Mouse (Mus musculus): ENCODE results near the gene Hist1h2bb.
"Not testable (repeated sequence)": the region's sequence is repeated elsewhere in the genome, so short reads cannot be mapped to it uniquely, and the experiment has no call there.

Gene Hist1h2bb

GRCm38 (mm10) chr13:23746201-23747080, at the start of gene Hist1h2bb:
Hist1h2bb (plus strand) TSS chr13:23746734.
- DNase-seq (ENCODE audit: extremely low spot score, low read depth, low spot score), result peak; percentile 93

- DNase-seq (ENCODE audit: extremely low spot score, low read depth, low spot score), result peak; percentile 82
Observed at GRCm38 (mm10) chr13:23697491-23698299, 48.8 kb upstream of the Hist1h2bb start.

- peak; percentile 99 for DNase-seq (ENCODE audit: extremely low spot score, low read depth, low spot score)
Observed at GRCm38 (mm10) chr13:23698300-23698693, 48.2 kb upstream of the Hist1h2bb start, which contains the start of gene Hist1h4c. Hist1h4c (minus strand) TSS chr13:23698454.

GRCm38 (mm10) chr13:23698996-23699395, 47.5 kb upstream of the Hist1h2bb start:
- no peak for DNase-seq (ENCODE audit: extremely low spot score, low read depth, low spot score)

- DNase-seq (ENCODE audit: extremely low spot score, low read depth, low spot score), result no peak
Observed at GRCm38 (mm10) chr13:23699767-23700166, 46.8 kb upstream of the Hist1h2bb start.

GRCm38 (mm10) chr13:23700786-23701520, 45.6 kb upstream of the Hist1h2bb start:
- DNase-seq (ENCODE audit: extremely low spot score, low read depth, low spot score), result peak; percentile 83

- DNase-seq (ENCODE audit: extremely low spot score, low read depth, low spot score), result no peak
Observed at GRCm38 (mm10) chr13:23702220-23702619, 44.3 kb upstream of the Hist1h2bb start.

GRCm38 (mm10) chr13:23702801-23703200, 43.7 kb upstream of the Hist1h2bb start:
- not testable (repeated sequence) for DNase-seq (ENCODE audit: extremely low spot score, low read depth, low spot score)

GRCm38 (mm10) chr13:23705751-23706356, 40.7 kb upstream of the Hist1h2bb start:
- no peak for DNase-seq (ENCODE audit: extremely low spot score, low read depth, low spot score)

- DNase-seq (ENCODE audit: extremely low spot score, low read depth, low spot score), result no peak
Observed at GRCm38 (mm10) chr13:23706771-23707170, 39.8 kb upstream of the Hist1h2bb start.

- DNase-seq (ENCODE audit: extremely low spot score, low read depth, low spot score), result no peak
Observed at GRCm38 (mm10) chr13:23708041-23708440, 38.5 kb upstream of the Hist1h2bb start.

- no peak for DNase-seq (ENCODE audit: extremely low spot score, low read depth, low spot score)
Observed at GRCm38 (mm10) chr13:23708654-23709053, 37.9 kb upstream of the Hist1h2bb start.

- DNase-seq (ENCODE audit: extremely low spot score, low read depth, low spot score), result no peak
Observed at GRCm38 (mm10) chr13:23709714-23710373, 36.7 kb upstream of the Hist1h2bb start.

- DNase-seq (ENCODE audit: extremely low spot score, low read depth, low spot score), result no peak
Observed at GRCm38 (mm10) chr13:23710374-23711089, 36.0 kb upstream of the Hist1h2bb start, which contains the start of gene Hfe. Hfe (minus strand) TSS chr13:23710854.

- DNase-seq (ENCODE audit: extremely low spot score, low read depth, low spot score), result no peak
Observed at GRCm38 (mm10) chr13:23716261-23717042, 30.1 kb upstream of the Hist1h2bb start.

GRCm38 (mm10) chr13:23717176-23717575, 29.4 kb upstream of the Hist1h2bb start:
- no peak for DNase-seq (ENCODE audit: extremely low spot score, low read depth, low spot score)

- DNase-seq (ENCODE audit: extremely low spot score, low read depth, low spot score), result not testable (repeated sequence)
Observed at GRCm38 (mm10) chr13:23717593-23718245, 28.8 kb upstream of the Hist1h2bb start.

GRCm38 (mm10) chr13:23724239-23724638, 22.3 kb upstream of the Hist1h2bb start:
- DNase-seq (ENCODE audit: extremely low spot score, low read depth, low spot score), result no peak
